Mouse (Mus musculus) embryo, embryonic 11.5 days (tissue): ENCODE measurements around the gene Myo1d.

Experiments used
- DNase-seq: peaks from one replicate; pipeline ENCODE4 v3.0.0-alpha.2; 2012; ENCODE audit warnings: low read depth, low spot score

The Myo1d gene

DNA sequence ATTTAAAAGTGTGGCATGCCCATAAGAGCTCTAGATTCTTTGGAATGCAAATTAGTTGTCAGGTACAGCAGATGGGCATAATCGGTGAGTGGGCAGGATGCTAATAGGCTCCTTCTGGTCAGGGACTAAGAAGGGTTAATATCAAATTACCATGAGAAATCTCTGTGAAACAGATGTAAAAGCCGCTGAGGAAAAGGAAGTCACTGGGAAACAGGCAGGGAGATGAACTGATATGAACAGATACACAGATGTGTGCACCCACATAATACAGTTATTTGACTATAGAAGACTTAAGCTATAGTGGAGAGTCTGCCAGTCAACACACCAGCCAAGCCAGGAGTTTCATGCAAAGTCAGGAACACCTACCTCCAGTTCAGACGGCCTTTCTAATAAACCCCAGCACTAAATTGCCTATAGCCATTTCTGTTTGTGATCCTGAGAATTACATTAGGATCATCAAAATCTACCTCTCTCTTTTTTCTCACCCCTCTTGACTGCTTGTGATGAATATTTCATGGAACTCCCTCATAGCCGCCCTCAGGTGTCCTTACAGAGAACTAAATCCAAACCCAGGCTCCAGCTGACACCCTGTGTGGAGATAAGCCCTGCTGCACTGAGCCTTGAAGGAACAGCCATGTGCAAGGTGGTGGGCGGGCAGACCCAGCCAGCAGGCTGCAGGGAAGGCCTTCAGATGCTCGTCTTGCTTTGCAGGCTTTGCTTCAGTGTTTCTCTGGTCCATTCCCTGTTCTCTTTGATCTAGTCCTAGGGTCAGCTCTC is 164.7 kb downstream of the Myo1d start:
- no peak for DNase-seq

DNA sequence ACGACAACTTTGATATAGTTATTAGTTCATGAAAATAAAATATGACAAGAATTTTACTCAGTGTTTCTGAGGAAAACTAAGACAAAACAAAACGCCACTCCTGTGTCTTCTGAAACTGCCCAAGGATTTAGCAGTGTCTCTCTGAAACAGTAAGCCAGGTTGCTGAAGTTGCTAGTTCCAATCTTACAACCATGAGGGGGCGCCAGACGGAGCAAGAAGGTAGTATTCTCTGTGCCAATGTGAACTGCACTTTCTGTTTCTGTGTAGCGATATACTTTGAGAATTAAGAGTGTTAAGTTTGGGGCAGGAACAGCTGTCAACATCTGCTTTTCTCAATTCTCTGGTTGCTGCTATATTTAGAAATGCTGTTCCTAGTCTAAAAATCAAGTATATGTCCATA is 165.4 kb downstream of the Myo1d start:
- no peak for DNase-seq

DNA sequence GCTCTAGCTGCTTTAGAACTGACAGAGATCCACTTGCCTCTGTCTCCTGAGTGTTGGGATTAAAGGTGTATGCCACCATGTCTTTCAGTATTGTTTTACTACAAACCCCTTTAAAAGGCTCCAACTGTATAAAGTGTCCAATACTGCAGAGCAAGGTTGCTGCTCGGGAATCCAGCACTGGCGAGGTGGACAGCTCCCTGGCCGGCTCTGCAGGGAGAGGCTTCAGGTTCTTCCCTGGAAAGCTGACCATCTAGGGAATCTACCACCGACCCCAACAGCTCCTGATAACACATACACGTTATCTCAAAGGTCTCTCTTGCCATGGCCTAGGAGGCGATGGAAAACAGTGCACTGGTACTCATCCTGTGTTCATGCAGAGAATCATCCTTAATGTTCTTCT is 166.3 kb downstream of the Myo1d start:
- no peak for DNase-seq

DNA sequence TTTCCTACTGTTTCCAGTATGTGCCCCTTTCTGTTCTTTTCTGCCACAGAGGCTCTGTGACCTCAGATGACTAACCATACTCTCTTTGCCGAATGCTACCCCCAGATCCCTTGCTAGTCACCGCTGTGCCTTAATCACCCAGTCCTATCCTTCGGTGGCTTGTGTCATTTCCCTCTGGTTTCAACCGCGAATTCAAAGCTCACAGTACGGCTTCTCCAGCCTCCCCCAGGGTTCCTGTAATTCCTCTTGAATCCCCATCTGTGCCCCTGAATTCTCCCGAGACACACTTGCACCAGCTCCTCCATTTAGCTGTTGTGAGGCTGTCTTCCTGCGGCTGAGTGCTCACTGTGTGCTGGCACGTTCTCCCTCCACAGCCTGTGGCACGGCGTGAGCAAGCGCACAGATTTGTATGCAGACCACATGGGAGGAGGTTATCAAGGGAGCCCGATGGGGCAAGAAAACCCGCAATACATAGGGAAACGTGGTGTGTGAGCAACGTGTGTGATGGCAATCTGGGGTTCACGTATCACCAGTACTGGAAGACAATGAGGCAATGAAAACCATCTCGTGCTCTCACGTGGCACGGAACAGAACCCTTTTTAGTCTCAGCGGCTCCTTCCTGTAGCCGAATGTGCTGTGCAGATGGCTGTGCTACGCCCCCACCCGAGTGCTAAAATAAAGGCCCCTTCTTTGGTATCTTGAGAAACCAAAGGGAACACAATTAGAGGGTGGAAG is 177.0 kb downstream of the Myo1d start:
- DNase-seq: no peak

DNA sequence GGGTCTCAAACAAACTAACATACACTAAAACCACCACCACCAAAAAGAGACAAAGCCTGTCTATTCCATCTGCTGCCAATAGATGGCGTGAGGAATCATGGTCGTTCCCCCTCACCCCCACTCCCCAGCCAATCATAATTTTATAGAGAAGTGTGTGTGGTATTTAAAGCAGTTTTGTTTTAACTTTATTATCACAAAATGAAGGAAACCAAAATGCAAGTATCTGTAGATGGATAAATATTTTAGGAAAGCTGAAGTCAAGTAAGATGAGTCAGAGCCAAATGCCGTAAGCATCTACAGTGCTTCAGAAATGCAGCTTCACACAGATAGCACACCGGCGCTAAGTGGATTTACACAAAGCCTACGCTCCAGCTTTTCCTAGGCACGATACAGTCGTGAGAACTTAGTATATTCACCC is 177.8 kb downstream of the Myo1d start:
- no peak for DNase-seq

DNA sequence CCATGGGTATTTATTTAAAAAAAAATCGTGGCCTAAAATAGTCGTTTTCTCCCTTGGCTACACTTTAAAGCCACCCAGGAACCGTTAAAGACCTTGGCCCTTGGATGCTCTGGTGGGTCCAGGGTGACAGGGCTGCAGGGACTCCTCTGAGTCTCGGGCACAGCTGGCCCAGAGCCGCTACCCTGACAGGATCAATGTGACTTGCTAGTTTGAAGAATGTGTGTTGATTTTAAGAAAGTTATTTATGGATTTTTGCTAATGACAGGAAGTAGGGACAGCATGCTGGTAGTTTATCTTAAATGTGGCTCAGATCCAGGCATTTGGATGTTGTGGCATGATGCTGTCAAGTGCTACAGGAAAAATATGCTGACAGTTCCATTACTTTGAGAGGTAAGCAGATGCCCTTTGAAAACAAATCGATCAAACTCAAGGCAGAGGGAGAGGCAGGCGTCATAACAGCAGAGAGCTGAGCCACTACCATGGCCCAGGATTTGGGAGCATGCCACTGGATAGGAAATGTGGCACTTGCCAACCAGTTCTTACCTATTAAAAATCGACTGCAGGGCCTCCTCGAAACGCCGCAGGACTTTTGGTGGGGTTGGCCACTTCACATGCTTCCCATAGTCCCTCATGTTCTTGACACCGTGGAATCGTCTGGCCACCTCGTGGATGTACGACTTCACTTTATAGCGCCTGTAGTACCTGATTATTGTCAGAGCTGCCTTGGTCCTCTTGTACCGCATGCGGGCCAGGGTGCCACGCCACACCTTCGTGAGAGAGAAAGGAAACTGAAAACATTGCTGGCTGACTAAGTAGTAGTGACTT is 178.6 kb downstream of the Myo1d start:
- no peak for DNase-seq

DNA sequence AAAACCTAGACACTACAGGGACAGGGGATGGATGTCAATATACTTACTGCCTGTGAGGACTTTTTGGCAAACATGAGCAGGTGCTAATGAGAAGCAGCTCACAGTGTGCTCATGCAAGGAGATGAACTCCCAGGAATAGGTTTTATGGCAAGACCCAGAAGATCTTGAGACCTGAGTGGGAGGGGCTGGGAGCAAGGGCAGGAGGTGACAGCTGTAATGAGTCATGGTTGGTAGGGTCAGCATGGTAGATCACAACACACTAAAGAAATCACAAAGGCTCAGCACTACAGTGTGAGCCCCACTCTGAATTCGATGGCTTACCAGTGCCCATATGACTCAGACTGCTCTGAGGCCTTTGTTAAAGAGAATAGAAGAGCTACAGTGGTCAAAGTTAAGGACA is 184.3 kb downstream of the Myo1d start:
- no peak for DNase-seq

DNA sequence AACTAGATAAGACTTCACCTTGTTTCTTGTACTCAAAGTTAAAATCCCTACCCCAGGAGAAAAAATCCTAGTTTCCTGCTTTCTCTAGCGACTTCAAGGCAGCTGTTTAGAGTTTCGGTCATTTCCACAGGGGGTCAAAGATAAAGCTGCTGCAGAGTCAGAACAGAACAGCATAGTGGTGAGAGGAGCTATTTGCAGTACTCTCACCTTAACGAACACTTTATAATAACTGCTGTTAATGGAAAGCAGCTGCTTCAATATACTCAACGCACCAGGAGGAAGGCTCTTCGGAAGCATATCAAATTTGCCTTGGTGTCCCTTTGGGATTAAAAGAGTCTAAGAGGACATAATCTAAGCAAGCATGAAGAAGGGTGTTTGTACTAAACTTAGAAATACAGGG is 190.4 kb downstream of the Myo1d start:
- no peak for DNase-seq

DNA sequence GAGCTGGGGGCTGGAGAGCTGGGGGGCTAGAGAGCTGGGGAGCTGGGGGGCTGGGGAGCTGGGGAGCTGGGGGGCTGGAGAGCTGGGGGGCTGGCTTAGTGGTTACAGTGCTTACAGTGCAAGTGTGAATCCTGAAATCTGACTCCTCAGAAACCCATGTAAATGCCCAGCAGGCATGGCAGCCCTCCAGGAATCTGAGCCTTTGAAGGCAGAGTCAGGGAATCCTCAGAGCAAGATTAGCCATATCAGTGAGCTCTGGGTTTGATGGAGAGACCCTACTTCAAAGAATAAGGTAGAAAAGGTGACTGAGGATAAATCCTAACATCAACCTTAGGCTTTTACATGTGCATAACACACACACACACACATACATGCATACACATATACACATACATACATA is 194.1 kb downstream of the Myo1d start:
- DNase-seq: no peak

DNA sequence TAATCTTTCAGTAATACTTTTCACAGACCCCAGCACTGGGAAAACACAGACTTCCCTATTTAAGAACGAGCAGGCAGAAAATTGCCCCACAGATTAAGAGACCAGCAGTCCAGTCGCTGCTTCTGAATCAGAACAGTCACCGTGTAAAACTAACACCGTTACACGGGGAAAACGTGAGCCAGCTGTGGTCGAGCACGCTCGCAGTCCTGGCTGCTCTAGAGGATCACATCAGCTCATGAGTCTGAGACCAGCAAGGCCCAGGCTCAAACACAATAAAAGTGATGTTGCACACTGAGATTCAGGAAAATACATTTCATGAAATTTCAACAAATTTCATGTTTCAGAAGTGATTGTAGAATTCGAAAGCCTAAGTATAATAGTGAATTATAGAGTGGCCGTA is 194.6 kb downstream of the Myo1d start:
- no peak for DNase-seq

DNA sequence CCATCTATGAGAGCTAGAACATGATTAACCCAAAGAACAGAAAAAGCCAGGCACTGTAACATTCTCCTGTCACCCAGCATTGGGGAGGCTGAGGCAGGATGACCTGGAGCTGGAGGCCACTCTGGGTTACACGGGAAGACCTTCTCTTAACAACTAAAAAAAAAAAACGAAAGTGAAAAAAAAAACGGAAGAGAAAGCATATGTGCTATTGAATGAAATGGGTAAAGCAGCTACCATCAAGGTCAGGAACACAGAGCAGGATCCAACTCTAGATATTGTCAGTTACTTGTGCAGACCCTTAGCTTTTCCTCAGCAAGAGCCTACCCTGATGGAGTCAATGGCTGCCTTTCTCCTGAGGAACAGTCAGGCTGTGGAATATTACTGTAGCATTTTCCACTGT is 199.3 kb downstream of the Myo1d start:
- DNase-seq: no peak

DNA sequence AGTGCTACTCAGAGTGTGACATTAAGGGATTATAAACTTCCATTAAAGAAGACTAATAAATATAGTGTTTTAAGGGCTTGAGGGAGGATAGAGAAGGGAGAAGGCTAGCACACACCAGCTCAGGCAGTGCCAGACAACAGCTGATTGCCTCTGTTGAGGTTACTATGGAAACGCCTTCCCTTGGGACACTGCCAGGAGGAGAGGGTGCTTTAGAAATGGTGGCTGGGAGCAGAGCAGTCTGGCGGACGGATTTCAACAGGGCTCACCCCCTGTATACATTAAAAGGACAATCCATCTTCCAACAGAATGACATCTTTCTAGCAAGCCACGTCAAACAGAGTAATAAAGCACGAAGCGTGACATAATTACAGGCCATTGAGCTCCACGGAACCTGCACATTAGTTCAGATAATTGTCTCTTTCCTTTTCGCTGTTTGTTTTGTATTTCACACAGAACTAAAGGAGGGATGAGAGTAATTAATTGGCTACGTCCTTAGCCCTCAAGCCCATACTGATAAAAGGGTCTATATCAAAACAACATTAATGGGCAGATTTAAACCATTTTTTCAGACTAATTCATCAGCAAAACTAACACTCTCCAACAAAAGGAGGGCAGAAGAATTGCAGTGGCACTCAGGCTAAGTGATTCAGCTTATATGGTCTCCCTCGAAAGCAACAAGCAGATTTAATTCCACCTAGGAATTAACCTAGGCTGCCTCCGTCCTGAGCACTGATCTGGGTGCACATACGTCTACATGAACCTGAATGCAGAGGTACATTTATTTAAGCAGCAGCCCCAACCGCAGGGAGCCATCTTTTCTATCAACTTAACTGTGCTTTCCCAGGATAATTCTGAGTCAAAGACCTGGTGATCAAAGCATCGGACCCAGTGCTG is 201.8 kb downstream of the Myo1d start:
- peak; percentile 74 for DNase-seq

DNA sequence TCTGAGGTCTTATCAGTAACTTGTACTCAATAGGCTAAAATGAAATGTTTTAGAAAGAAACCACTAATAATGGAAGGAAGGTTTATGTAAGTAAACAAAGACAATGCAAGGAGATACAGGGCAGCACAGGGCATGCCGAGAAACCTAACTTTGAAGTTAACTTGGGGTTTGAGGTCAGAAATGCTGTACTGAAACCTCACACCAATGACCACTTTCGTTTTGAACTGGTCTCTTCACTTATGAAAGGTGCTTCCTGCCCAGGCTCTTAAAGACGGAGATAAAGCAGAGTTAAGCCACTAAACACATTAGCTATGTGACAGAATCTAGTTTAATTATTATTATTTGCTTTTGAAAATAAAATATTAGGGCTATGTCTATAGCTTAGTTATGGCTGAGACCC is 204.0 kb downstream of the Myo1d start:
- no peak for DNase-seq

DNA sequence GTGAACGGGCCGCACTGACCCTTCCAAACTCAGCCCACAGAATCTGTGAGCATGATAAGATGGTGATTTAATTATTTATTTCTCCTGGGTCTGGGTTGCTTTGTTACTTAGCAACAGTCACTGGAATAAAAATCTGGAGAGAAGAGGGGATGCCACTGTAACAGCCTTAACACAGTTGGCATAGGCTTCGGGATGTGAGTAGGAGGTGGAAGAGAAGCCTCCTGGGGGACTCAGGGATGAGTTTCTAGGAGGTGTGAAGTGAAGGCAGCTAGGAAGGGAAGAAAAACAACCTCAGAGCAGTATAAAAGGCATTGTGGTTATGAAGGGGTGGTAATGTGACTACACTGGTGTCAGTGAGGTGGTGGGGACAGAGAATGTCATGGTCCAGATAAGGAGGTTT is 213.5 kb downstream of the Myo1d start:
- DNase-seq: no peak

DNA sequence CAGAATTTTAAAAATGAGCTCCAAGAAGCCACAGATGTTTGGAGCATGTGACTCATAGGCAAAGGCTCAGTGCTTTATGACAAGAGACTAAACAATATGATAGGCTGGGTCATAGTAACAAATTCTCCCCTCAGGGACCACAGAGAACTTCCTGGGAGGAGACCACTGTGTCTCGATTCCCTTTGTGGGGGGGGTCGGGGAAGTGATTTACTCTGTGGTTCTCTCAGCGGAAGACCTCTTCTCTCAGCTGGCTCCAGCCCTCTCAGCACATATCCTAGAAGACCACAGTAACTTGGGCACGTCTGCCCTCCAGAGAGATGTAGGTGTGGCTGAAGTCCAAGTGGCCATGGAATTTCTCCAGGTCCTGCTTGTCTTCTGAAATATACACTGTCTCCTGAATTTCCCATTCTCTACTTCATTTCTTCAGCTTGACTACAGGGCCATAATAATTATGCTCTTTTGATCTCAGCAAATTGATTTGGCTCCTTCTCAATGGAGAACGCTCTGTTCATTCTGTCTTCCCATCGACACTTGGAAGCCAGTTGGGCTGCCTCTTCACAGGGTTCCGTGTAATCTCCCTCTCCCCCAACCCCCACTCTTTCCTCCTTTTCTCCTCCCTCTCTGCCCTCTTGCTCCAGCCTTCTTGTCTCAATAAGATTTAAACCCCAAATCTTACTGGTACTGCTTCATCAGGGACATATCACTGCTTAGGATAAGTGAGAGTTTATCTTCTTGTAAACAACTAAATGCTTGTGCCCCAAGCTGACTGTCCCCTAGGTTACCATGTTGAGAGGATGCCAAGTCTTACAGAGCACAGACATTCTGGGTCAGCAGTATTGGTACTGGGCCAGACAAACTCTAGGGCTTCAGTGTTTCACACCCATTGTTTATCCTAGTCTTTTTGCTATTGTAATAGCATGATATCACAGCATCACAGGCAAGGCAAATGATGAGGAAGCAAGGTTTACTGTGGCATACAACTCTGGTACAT is 214.6 kb downstream of the Myo1d start:
- no peak for DNase-seq

DNA sequence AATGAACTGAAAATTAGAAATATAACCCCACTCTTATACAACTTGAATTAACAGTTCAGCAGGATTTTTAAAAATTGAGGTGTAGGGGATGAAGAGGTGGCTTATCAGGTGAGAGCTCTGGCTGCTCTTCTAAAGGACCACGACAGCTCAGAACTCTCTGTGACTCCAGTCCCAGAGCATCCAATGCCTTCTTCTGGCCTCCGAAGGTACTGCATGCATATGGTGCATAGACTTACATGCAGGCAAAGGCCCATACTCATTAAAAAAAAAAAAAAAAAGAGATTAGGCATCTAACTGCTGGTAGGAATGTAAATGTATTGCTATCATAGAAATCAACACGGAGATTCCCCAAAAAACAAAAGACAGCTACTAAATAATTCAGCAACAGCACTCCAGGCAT is 217.3 kb downstream of the Myo1d start:
- DNase-seq: no peak

DNA sequence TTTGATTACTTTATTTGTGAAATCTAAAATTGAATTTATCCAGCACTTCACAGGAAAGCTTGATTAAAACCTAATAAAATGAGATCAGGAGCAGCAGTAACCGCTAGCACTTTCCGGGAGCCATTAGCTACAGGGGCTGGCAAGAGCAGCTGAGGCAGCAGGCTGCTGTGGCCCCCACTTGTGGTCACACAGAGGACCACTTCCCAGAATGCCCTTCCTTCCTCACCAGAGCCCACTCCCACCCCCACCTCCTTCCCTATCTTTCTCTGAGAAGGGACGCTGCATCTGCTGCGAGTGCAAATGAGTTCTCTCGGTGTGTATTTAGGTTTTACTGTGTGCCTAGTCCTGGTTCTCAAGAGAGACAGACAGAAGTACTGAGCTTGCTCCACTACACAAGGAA is 219.1 kb downstream of the Myo1d start:
- no peak for DNase-seq

DNA sequence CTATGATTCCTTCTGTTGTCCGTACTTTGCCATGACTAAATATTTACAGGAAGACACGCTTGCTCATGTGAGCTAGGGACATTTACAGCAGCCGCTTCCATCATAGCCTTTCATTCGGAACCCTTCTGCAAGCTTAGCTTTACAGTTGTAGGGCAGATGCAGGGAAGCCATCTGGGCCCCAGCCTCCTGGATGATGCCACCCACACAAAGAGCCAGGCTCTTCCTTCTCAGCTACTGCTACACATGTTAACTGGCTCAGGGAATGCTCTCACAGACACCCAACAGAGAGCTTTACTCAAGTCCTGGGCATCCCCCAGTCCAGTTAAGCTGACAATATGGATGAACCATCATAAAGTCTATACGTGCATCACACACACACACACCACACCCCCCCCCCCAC is 224.4 kb downstream of the Myo1d start:
- no peak for DNase-seq

DNA sequence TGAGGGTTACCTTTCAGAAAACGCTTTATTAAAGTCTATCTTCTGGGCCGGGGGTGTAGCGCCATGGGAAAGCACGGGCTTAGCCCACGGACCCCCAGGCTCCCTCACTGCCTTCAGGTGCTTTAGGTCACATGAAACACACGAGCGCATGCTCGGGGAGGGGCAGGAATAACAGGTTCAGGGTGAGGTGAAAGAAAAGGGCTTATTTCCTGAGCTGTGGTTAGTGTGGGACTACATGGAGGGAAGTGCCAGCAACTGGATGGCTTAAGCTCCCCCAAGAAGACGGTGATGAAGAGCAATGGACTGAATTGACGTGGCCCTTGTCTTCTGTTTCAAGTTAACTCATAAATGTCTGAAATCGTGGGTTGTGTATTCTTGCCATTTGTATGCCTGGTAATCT is 226.8 kb downstream of the Myo1d start:
- DNase-seq: no peak

DNA sequence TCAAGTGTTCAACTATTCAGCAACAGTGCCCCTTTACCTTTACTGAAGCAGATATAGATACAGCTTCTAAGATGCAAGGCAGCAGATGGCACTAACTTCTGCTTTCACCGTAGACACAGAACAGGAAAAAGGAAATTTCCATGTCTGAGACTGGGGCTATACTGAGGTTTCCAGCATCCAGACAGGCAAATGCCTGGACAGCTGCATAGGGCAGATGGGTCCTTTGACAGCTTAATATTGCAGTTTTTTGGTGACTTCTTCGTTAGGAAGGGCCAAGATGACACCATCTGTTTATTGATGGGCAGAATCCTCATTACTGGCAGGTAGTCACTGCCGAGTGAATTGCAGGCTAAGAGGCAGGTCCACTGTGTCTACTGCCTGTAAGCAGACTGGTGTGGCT is 228.2 kb downstream of the Myo1d start:
- DNase-seq: no peak
